Mouse (Mus musculus): ENCODE measurements around the gene Vmn1r235. TPM values are rescaled to one million over a fixed set of nuclear protein-coding genes. Genes with fewer than 3 reads are reported as not detected.
"Not testable (repeated sequence)": the region's sequence is repeated elsewhere in the genome, so short reads cannot be mapped to it uniquely, and the experiment has no call there.

The Vmn1r235 gene
- total RNA-seq (2021), result not detected

GRCm38 (mm10) chr17:21256111-21256510 lies at the start of gene Vmn1r235:
Gene Vmn1r235 (plus strand): TSS chr17:21256411.
- DNase-seq, result no peak

- not testable (repeated sequence) for DNase-seq
Measured at GRCm38 (mm10) chr17:21211081-21211480, 45.1 kb upstream of the Vmn1r235 start.

GRCm38 (mm10) chr17:21225787-21226186 lies 30.4 kb upstream of the Vmn1r235 start, which contains the start of gene Vmn1r234:
Gene Vmn1r234 (plus strand): TSS chr17:21226087.
- DNase-seq, result no peak

- DNase-seq, result peak; percentile 11 to 41
Measured at GRCm38 (mm10) chr17:21231654-21232053, 24.6 kb upstream of the Vmn1r235 start.

GRCm38 (mm10) chr17:21272103-21272502 lies 15.9 kb downstream of the Vmn1r235 start:
- DNase-seq, result peak in 1 of 2 experiments; percentile 16

- no peak for DNase-seq
Measured at GRCm38 (mm10) chr17:21282642-21283041, 26.4 kb downstream of the Vmn1r235 start, which contains the start of gene Vmn1r236. Gene Vmn1r236 (plus strand): TSS chr17:21282942.

GRCm38 (mm10) chr17:21284395-21284794 lies 28.2 kb downstream of the Vmn1r235 start:
- DNase-seq, result no peak

GRCm38 (mm10) chr17:21289695-21290094 lies 33.5 kb downstream of the Vmn1r235 start:
- DNase-seq, result no peak

- DNase-seq, result no peak
Measured at GRCm38 (mm10) chr17:21311565-21311964, 55.4 kb downstream of the Vmn1r235 start, which contains the start of gene Vmn1r237. Gene Vmn1r237 (plus strand): TSS chr17:21311865.

Small RNA genes within 50 kb of the gene (microRNA-seq; reads per million reads assigned to microRNA genes)
- 0 reads per million in 2 experiments for gene Gm26384

Other genes with a start within 250 kb of the Vmn1r235 start
- 10 to 100 TPM; 21.6 to 24.1 TPM for gene Zfp160, start 247.5 kb upstream of the Vmn1r235 start, total RNA-seq (2021)
- gene Vmn1r234, start 30.3 kb upstream of the Vmn1r235 start, total RNA-seq (2021), result not detected
- not detected for gene Vmn1r236, start 26.5 kb downstream of the Vmn1r235 start, total RNA-seq (2021)
- not detected for gene Vmn1r237, start 55.5 kb downstream of the Vmn1r235 start, total RNA-seq (2021)
- 1 to 10 TPM; 1.6 to 1.9 TPM for gene Zfp677, start 127.3 kb downstream of the Vmn1r235 start, total RNA-seq (2021)
- gene Zfp54, start 166.8 kb downstream of the Vmn1r235 start, total RNA-seq (2021), result 1 to 10 TPM in 1 of 2 experiments, under 1 TPM in 1; 0.86 to 1.2 TPM
- 1 to 10 TPM; 3.4 to 4.2 TPM for gene Zfp51, start 194.0 kb downstream of the Vmn1r235 start, total RNA-seq (2021)
- gene Zfp53, start 232.6 kb downstream of the Vmn1r235 start, total RNA-seq (2021), result 1 to 10 TPM; 4.3 to 4.7 TPM